Mouse (Mus musculus): Measurements from ENCODE around the gene Stk17b.
"Not testable (repeated sequence)": the region's sequence is repeated elsewhere in the genome, so short reads cannot be mapped to it uniquely, and the experiment has no call there.

Gene Stk17b

GRCm38 (mm10) chr1:53728489-53729225 is 56.4 kb downstream of the Stk17b start:
- DNase-seq (ENCODE audit: extremely low spot score, low spot score), result no peak

GRCm38 (mm10) chr1:53726883-53727282 is 58.1 kb downstream of the Stk17b start:
- DNase-seq (ENCODE audit: extremely low spot score, low spot score), result no peak

- DNase-seq (ENCODE audit: extremely low spot score, low spot score), result no peak
Observed at GRCm38 (mm10) chr1:53721353-53721752, 63.7 kb downstream of the Stk17b start.

GRCm38 (mm10) chr1:53720601-53721351 is 64.2 kb downstream of the Stk17b start:
- no peak for DNase-seq (ENCODE audit: extremely low spot score, low spot score)

- no peak for DNase-seq (ENCODE audit: extremely low spot score, low spot score)
Observed at GRCm38 (mm10) chr1:53715966-53716515, 69.0 kb downstream of the Stk17b start.

GRCm38 (mm10) chr1:53715446-53715845 is 69.6 kb downstream of the Stk17b start:
- no peak for DNase-seq (ENCODE audit: extremely low spot score, low spot score)

- DNase-seq (ENCODE audit: extremely low spot score, low spot score), result not testable (repeated sequence)
Observed at GRCm38 (mm10) chr1:53713383-53713782, 71.6 kb downstream of the Stk17b start.

- no peak for DNase-seq (ENCODE audit: extremely low spot score, low spot score)
Observed at GRCm38 (mm10) chr1:53711069-53711468, 74.0 kb downstream of the Stk17b start.

- DNase-seq (ENCODE audit: extremely low spot score, low spot score), result not testable (repeated sequence)
Observed at GRCm38 (mm10) chr1:53709602-53710001, 75.4 kb downstream of the Stk17b start.

- DNase-seq (ENCODE audit: extremely low spot score, low spot score), result peak; percentile 81
Observed at GRCm38 (mm10) chr1:53706431-53707361, 78.3 kb downstream of the Stk17b start, which contains the start of gene Dnah7a. Gene Dnah7a, minus strand, starts transcription at chr1:53706784.

All from neural tube, embryonic 10.5 days (tissue).